Mouse (Mus musculus) cerebellum, adult 2 months (tissue): ENCODE measurements around the gene Gpr4.

Experiments used
- CTCF ChIP-seq: fragments of 200-500 bp; IDR thresholded peaks from 2 replicates; pipeline ENCODE4 v1.5.1; 2011; ENCODE audit warnings: low read depth, mild to moderate bottlenecking, control low read depth, low read length, moderate library complexity, borderline replicate concordance; ENCODE audit not compliant: insufficient read depth
- POLR2A ChIP-seq: fragments of 200-500 bp; IDR thresholded peaks from 2 replicates; pipeline ENCODE4 v1.6.1; 2011; ENCODE audit warnings: low read length, control low read depth, borderline replicate concordance; ENCODE audit not compliant: insufficient read depth

GRCm38 (mm10) chr7:19226817-19227797 lies 14.8 kb downstream of the Gpr4 start:
- TF ChIP-seq CTCF (no peak), POLR2A (no peak)
